Mouse (Mus musculus) CD4-positive, CD25-positive, alpha-beta regulatory T cell, adult 2 months (primary cell): ENCODE results near the gene Nampt.

Source experiments
- DNase-seq: peaks from one replicate; pipeline ENCODE4 v3.0.0-alpha.2; 2012; ENCODE audit warnings: low read depth, low spot score

Gene Nampt

DNA sequence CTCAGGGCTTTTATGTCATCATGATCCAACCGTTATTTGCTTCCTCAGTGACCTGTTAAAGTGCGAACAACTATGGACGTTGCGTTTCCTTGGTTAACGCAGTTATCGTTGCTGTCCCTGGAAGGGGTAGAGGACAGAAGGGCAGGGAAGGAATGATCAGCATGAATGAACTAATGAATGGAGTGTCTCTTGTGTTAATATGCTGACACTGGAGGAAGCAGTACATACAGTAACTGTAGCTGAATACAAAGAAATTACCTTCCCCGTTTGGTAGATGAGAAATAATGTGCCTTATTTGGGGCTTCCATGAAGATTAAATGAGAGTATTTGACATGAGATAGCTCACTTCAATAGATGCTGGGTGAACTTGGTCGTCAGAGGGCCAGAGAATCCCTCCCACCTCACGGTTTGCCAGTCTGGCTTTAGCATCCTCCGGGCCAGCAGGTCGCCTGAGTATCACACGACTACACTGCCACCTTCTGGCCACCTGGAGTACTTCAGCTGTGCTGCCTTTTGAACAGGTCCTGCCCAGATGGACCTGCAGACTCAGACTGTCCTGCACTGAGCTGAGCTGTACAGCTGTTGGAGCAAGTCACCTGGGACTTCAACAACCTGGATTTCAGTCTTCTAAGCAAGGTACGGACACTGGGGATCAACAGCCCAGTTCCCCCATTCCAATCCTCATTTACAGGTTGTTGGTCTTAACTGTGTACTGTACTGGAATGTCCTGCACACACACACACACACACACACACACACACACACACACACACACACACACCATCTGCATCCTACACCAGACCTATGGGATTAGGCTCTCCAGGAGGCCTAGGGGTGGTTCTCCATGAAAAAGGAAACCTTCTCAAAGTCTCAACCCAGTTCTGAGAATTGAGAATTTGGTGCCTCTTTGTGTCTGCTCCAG is 78.1 kb downstream of the Nampt start:
- peak; percentile 90 for DNase-seq

DNA sequence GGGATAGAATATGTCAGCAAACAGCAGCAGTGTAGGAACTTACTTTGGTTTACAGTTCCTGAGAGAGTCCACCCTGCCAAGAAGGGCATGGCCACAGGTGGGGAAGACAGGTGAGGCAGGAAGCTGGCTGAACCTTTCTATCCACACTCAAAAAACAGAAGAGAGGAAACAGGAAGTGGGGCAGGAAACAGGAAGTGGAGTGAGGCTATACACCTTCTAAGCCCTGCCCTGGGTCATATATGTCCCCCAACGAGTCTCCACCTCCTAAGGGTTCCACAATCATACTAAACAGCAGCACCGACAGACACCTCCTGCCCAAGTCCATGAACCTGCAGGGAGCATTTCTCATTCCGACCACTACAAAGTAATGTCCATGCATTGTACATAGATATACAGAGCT is 81.7 kb downstream of the Nampt start:
- DNase-seq: no peak
